Mouse (Mus musculus): ENCODE measurements around the gene Gtpbp1. TPM values are rescaled to one million over a fixed set of nuclear protein-coding genes. Genes with fewer than 3 reads are reported as not detected.
A peak's percentile ranks its signal among the peaks of the same experiment; 100 is the strongest.

Gene Gtpbp1
- polyA plus RNA-seq, 1 experiment, result 34.9 TPM

DNA sequence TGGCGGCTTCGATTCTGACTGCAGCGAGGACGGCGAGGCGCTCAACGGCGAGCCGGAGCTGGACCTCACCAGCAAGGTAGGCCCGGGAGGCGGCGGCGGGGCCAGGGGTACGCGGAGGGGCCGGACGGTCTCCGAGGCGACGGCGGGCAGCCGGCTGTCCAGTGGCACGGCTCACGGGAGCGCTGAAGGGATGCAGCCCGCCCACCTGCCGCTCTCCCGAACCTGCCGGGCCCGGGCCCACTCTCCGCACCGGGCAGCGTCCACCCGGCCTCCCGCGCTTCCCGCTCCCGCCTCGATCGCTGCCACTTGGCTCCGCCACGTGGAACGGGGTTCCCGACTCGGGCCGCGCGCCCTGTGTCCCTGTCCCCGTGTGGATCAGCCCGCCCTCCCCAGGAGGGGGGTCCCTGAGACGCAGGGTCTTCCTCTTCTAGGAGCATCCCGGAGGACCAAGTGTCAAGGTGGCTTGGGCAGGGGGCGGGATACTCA, 421 bp downstream of the Gtpbp1 start:
- under 1% methylated on average over 53 of the region's 53 CpGs for WGBS
- peaks cover 18% of the 10 kb centered on the region; the same call in 1 of the 2 replicates for H3K4me1 ChIP-seq (ENCODE audit: control insufficient read depth, insufficient read depth, insufficient read length, low read length)
- no peak for TF ChIP-seq POLR2A (IDR thresholded peaks at IDR 0.05; ENCODE audit: low read depth, low read length)
- H3K27me3 ChIP-seq (ENCODE audit: control insufficient read depth, insufficient read depth, low read length), result no peaks in the 10 kb centered on the region
- peak overlapping the region; percentile 87 for H3K4me3 ChIP-seq (ENCODE audit: low read depth, low read length)
- peaks cover under 1% of the 10 kb centered on the region; the same call in 1 of the 2 replicates for H3K36me3 ChIP-seq (ENCODE audit: control insufficient read depth, insufficient read depth, low read length)
- no peak overlapping the region for H3K27ac ChIP-seq (ENCODE audit: insufficient read depth, low read depth, low read length)

DNA sequence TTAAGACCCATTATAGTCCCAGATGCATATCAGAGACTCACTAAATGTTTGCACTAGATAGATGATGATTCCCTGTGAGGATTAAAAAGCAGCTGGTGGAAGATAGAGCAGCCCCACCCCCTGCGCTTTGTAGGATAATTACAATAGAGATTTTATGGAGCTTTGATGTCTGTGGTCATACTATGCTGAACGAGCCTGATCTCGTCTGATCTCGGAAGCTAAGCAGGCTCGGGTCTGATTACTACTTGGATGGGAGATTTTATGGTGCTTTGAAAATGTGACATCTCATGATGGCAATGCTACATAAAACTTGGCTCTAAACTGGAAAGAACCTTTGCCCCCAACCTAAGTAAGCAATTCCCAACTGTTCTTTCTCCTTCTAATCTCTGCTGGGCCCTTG, 1.7 kb downstream of the Gtpbp1 start:
- H3K27me3 ChIP-seq (ENCODE audit: control insufficient read depth, insufficient read depth, low read length), result no peaks in the 10 kb centered on the region
- peaks cover 16% of the 10 kb centered on the region; the same call in 1 of the 2 replicates for H3K4me1 ChIP-seq (ENCODE audit: control insufficient read depth, insufficient read depth, insufficient read length, low read length)
- 28% methylated on average over 5 of the region's 5 CpGs for WGBS
- TF ChIP-seq CTCF (IDR thresholded peaks at IDR 0.05; ENCODE audit: extremely low read depth, insufficient read length, insufficient replicate concordance, low read depth, low read length) (no peak), POLR2A (IDR thresholded peaks at IDR 0.05; ENCODE audit: low read depth, low read length) (no peak)
- H3K27ac ChIP-seq (ENCODE audit: insufficient read depth, low read depth, low read length), result no peak overlapping the region
- H3K4me3 ChIP-seq (ENCODE audit: low read depth, low read length), result no peak overlapping the region
- peaks cover 2% of the 10 kb centered on the region; the same call in 1 of the 2 replicates for H3K36me3 ChIP-seq (ENCODE audit: control insufficient read depth, insufficient read depth, low read length)

DNA sequence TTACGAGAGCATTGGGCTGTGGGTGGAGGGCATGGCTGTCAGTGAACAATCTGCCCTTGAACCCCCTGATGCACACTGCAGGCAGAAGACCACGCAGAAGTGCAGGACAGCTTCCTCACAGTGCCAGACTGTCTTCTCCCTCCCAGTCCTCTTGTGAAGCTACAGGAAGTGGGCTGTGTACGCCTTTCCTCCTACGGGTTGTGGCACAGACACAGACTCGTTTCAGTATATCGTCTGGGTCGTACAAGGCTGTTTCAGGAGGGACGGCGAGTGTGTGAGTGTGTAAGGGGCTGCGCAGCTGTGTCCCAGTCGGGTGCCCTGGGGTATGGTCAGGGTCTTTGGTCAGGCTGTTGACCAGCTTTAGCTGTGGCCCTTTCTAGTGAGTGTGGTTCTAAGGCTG, 3.1 kb downstream of the Gtpbp1 start:
- Histone ChIP-seq H3K4me3 (ENCODE audit: low read depth, low read length) (peak overlapping the region; percentile 39), H3K27me3 (ENCODE audit: control insufficient read depth, insufficient read depth, low read length) (no peaks in the 10 kb centered on the region), H3K36me3 (ENCODE audit: control insufficient read depth, insufficient read depth, low read length) (peaks cover 2% of the 10 kb centered on the region; the same call in 1 of the 2 replicates), H3K4me1 (ENCODE audit: control insufficient read depth, insufficient read depth, insufficient read length, low read length) (peaks cover 15% of the 10 kb centered on the region; the same call in 1 of the 2 replicates), H3K27ac (ENCODE audit: insufficient read depth, low read depth, low read length) (peak overlapping the region; percentile 38)
- TF ChIP-seq POLR2A (IDR thresholded peaks at IDR 0.05; ENCODE audit: low read depth, low read length) (no peak), CTCF (IDR thresholded peaks at IDR 0.05; ENCODE audit: extremely low read depth, insufficient read length, insufficient replicate concordance, low read depth, low read length) (no peak)
- WGBS, result 68% methylated on average over 11 of the region's 11 CpGs

DNA sequence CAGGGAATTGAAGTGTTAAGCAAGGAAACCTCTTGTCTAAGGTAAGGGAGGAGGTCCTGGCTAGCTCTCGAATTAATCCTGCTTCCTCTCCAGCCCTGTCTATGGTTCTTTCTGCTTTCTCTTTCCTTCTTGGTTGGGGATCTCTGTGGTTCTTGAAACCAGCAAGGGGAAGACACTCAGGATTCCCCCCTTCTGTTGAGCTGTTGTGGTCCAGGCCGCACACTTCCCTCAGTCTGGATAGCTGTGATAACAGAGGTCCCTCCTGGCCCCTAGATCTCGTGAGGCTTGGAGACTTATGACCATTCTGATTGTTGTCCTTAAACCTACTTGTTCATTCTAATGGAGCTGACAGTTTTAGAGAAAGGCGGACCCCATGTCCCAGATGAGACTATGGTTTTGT, 3.9 kb downstream of the Gtpbp1 start:
- Histone ChIP-seq H3K27ac (ENCODE audit: insufficient read depth, low read depth, low read length) (0 out of 2 replicates have a peak overlapping the region, but pooled peaks have one; percentile 38), H3K4me1 (ENCODE audit: control insufficient read depth, insufficient read depth, insufficient read length, low read length) (peaks cover 15% of the 10 kb centered on the region; the same call in 1 of the 2 replicates), H3K27me3 (ENCODE audit: control insufficient read depth, insufficient read depth, low read length) (no peaks in the 10 kb centered on the region), H3K36me3 (ENCODE audit: control insufficient read depth, insufficient read depth, low read length) (peaks cover 2% of the 10 kb centered on the region; the same call in 1 of the 2 replicates), H3K4me3 (ENCODE audit: low read depth, low read length) (no peak overlapping the region)
- 78% methylated on average over 4 of the region's 4 CpGs for WGBS
- TF ChIP-seq CTCF (IDR thresholded peaks at IDR 0.05; ENCODE audit: extremely low read depth, insufficient read length, insufficient replicate concordance, low read depth, low read length), result no peak
- TF ChIP-seq POLR2A (IDR thresholded peaks at IDR 0.05; ENCODE audit: low read depth, low read length), result no peak

DNA sequence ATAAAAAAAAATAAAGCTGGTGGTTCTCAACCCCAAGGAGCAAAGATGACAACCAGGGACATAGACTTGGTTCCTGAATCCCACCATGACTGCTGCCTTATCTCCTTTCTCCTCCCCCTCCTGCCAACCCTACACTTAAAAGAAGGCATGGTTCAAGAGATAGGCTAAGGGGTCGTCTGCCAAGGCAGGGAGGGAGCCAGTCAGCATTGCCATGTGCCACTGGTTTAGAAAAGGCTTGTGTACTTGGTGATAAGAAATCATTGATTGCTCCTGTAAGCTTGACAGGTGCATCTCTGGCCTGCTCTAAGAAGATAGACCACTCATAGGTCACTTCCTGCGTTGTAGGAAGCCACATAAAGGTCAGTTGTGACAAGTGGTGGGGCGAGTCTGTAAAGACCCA, 4.9 kb downstream of the Gtpbp1 start:
- TF ChIP-seq CTCF (IDR thresholded peaks at IDR 0.05; ENCODE audit: extremely low read depth, insufficient read length, insufficient replicate concordance, low read depth, low read length) (no peak), POLR2A (IDR thresholded peaks at IDR 0.05; ENCODE audit: low read depth, low read length) (no peak)
- Histone ChIP-seq H3K4me3 (ENCODE audit: low read depth, low read length) (no peak overlapping the region), H3K27ac (ENCODE audit: insufficient read depth, low read depth, low read length) (no peak overlapping the region), H3K36me3 (ENCODE audit: control insufficient read depth, insufficient read depth, low read length) (peaks cover 2% of the 10 kb centered on the region; the same call in 1 of the 2 replicates), H3K4me1 (ENCODE audit: control insufficient read depth, insufficient read depth, insufficient read length, low read length) (peaks cover 15% of the 10 kb centered on the region; the same call in 1 of the 2 replicates), H3K27me3 (ENCODE audit: control insufficient read depth, insufficient read depth, low read length) (no peaks in the 10 kb centered on the region)
- WGBS, result 32% methylated on average over 3 of the region's 3 CpGs

DNA sequence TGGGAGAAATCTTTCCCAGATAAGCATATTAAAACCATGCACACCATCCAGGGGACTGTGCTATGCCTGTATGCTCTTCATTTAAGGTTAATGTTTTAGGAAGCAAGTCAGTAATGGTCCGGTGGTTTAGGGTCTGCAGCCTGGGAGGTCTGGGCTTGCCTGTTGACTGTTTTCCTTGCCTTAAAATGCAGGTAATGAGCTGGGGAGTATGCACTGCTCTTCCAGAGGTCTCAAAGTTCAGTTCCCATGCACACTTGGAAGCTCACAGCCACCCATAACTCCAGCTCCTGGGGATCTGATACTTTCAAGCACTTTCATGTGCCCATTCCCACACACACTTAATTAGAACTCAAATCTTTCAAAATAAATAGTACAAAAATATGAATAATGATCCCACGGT, 5.9 kb downstream of the Gtpbp1 start:
- TF ChIP-seq POLR2A (IDR thresholded peaks at IDR 0.05; ENCODE audit: low read depth, low read length), result no peak
- TF ChIP-seq CTCF (IDR thresholded peaks at IDR 0.05; ENCODE audit: extremely low read depth, insufficient read length, insufficient replicate concordance, low read depth, low read length), result no peak
- no peaks in the 10 kb centered on the region for H3K27me3 ChIP-seq (ENCODE audit: control insufficient read depth, insufficient read depth, low read length)
- no peak overlapping the region for H3K27ac ChIP-seq (ENCODE audit: insufficient read depth, low read depth, low read length)
- H3K4me3 ChIP-seq (ENCODE audit: low read depth, low read length), result no peak overlapping the region
- H3K36me3 ChIP-seq (ENCODE audit: control insufficient read depth, insufficient read depth, low read length), result peaks cover 2% of the 10 kb centered on the region; the same call in 1 of the 2 replicates
- WGBS, result 87% methylated on average over 2 of the region's 2 CpGs
- H3K4me1 ChIP-seq (ENCODE audit: control insufficient read depth, insufficient read depth, insufficient read length, low read length), result peaks cover 15% of the 10 kb centered on the region; the same call in 1 of the 2 replicates

DNA sequence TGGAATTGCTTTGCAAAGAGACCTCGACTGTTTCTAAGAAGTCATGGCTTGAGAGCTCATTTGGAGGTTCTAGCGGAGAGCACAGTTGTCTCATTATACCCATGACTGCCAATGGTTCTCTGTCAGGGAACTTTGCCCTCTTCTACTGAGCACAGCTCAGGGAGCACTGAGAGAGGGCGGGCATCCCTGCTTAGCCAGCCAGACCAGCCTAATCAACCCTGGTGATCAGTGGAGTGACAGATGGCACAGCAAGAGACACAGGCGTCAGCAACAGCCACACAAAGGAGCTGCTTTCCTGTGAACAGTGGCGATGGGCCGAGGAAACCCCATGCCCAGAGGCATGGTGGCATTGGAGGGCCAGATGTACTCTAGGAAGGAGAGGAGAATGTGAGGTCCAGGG, 6.4 kb downstream of the Gtpbp1 start:
- Histone ChIP-seq H3K36me3 (ENCODE audit: control insufficient read depth, insufficient read depth, low read length) (peaks cover 2% of the 10 kb centered on the region; the same call in 1 of the 2 replicates), H3K4me3 (ENCODE audit: low read depth, low read length) (no peak overlapping the region), H3K27me3 (ENCODE audit: control insufficient read depth, insufficient read depth, low read length) (no peaks in the 10 kb centered on the region), H3K27ac (ENCODE audit: insufficient read depth, low read depth, low read length) (peak overlapping the region; percentile 28), H3K4me1 (ENCODE audit: control insufficient read depth, insufficient read depth, insufficient read length, low read length) (peaks cover 15% of the 10 kb centered on the region; the same call in 1 of the 2 replicates)
- TF ChIP-seq POLR2A (IDR thresholded peaks at IDR 0.05; ENCODE audit: low read depth, low read length), result no peak
- no peak for TF ChIP-seq CTCF (IDR thresholded peaks at IDR 0.05; ENCODE audit: extremely low read depth, insufficient read length, insufficient replicate concordance, low read depth, low read length)
- WGBS, result 55% methylated on average over 6 of the region's 6 CpGs

Measured in small intestine, adult 2 months (tissue).